Mouse (Mus musculus) erythroblast, adult 5-6 weeks (primary cell): Measurements from ENCODE around the gene Nudt4. TPM values are rescaled to one million over a fixed set of nuclear protein-coding genes. Genes with fewer than 3 reads are reported as not detected.
A peak's percentile ranks its signal among the peaks of the same experiment; 100 is the strongest.

ENCODE experiments used
- ATAC-seq: replicated peaks from 2 replicates; pipeline ENCODE4 v1.8.0; 2016; ENCODE audit warnings: moderate number of reproducible peaks, mild to moderate bottlenecking, moderate TSS enrichment, inconsistent platforms; ENCODE audit not compliant: poor library complexity, low FRiP score, severe bottlenecking
- total RNA-seq, 2 experiments: library from RNA; stranded (forward) in 1 of 2; stranded (reverse) in 1 of 2; fragments of 150-400 nt in 1 of 2; fragments of 200-764, 138-1000 nt in 1 of 2; gene quantifications; 2 replicates each; pipeline versions ENCODE4 v1.2.3 to v1.2.4; 2015 to 2017; ENCODE audit warnings: low replicate concordance in 2 of 2

Gene Nudt4
- total RNA-seq, 2 experiments from 2014 or later: 103 to 135 TPM

DNA sequence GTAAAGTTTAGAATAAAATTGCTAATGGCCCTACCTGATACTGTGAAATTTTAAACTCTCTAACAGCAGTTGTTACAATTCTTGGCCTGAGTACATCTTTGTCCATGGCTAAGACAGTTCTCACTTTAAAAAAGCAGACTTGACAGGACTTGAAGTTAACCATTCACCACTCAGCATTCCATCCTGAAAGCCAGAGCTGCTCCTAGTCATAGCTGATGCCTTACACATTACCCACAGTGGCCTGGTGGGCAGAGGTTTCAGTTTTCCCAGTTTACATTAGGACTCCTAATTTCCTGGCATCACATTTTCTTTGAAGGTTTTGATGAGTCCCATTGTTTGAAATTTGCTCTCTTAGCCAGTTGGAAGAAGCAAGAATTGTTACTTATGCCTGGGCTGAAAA is 19.9 kb downstream of the Nudt4 start:
- ATAC-seq: no peak

GRCm38 (mm10) chr10:95543377-95543776 is 20.6 kb downstream of the Nudt4 start:
- ATAC-seq: no peak

GRCm38 (mm10) chr10:95542916-95543315 is 21.0 kb downstream of the Nudt4 start:
- ATAC-seq: no peak

DNA sequence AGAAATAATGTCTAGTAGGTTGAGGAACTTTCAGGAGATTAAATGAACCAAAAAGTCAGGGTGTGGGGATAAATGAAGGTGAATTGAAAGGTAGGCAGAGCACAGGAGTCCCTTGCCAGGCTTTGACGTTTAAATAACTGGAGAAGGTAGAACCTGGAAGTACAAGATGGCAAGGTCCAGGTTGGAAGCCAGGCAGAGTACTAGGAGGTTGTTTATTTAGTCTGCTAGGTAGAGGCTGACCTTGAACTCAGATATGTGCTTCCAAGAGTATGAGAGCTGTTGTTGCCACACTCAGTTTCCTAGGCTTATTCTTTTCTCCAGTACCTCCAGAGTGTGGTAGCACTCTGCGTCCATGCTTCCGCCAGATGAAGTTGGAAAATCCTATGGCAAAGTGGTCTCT is 24.1 kb downstream of the Nudt4 start:
- no peak for ATAC-seq

DNA sequence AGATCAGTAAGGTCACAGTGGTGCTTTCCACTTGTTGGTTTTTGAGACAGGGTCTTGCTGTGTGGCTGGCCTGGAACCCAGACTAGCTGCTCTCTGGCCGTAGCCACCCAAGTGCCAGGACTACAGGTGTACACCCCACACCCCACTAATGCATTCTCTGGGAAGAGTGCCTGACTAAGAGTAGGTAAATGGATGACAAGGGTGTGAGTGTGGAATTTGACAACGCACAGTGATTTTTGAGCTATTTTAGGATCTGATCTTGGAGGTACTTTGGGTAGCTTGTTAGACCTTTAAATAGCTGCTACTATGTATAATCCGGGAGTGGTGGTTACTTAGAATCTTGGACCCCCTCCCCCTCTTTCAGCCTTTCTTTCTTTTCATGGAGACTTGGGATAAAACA is 24.7 kb downstream of the Nudt4 start:
- no peak for ATAC-seq

GRCm38 (mm10) chr10:95536222-95536541 is 27.8 kb downstream of the Nudt4 start:
- ATAC-seq: no peak

- ATAC-seq: no peak
Measured at GRCm38 (mm10) chr10:95535399-95536221, 28.3 kb downstream of the Nudt4 start.

GRCm38 (mm10) chr10:95533382-95533781 is 30.6 kb downstream of the Nudt4 start:
- no peak for ATAC-seq

- no peak for ATAC-seq
Measured at GRCm38 (mm10) chr10:95532916-95533315, 31.0 kb downstream of the Nudt4 start.

- ATAC-seq: no peak
Measured at GRCm38 (mm10) chr10:95530551-95531121, 33.3 kb downstream of the Nudt4 start.

DNA sequence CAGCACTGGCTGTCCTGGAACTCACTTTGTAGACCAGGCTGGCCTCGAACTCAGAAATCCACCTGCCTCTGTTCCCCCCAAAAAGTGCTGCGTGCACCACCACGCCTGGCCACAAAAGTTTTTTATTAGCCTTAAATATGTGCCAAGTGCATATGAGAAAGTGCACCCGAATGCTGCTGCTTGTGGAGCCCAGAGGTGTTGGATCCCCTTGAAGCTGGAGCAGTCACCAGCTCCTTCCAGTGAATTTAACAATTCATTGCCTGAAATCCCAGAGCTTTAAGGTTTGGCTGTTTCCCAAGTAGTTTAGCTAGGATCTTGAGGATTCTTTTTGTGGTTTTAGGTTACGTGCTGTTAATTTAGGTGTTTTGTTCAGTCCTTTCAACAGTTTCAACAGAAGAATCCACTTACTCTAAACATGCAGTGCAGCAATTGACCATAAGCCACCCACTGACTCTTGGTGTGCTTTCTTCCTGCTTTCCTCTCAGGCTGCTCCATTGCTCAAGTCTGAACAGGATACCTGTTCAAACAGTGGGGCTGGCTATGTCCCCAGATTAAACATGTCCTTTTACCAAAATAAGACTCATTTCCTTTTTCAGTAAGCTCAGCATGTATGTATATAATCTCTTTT is 37.3 kb downstream of the Nudt4 start:
- ATAC-seq: no peak

- ATAC-seq: no peak
Measured at GRCm38 (mm10) chr10:95525871-95526270, 38.1 kb downstream of the Nudt4 start.

DNA sequence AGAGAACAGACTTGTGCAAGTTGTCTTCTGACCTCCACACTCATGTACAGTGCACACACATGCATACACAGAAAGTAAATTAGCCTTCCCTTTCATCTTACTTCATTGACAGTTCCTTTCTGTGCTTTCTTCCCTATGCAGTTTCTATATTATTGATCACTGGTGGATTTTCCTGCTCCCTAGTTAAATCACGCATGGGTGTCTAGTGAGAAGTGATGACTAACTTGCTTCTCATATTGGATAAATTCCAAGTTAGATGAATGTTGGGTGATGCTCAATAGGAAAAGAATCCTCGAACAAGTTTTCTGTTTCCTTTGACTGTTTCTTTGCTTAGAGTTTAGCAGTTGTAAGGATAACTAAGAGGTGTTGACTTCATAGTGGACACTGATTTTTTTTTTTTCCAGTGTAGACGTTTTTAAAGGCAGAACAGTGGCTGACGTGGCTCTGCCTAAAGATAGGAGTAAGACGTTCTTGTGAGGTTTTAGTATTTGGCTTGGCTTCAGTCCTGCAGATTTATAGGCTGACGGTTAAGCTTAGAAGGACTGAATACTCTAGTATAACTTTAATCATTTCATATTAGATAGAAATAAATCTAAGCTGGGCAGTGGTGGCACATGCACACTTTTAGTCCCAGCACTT is 38.8 kb downstream of the Nudt4 start:
- ATAC-seq: no peak

GRCm38 (mm10) chr10:95517656-95518055 is 46.3 kb downstream of the Nudt4 start:
- no peak for ATAC-seq

DNA sequence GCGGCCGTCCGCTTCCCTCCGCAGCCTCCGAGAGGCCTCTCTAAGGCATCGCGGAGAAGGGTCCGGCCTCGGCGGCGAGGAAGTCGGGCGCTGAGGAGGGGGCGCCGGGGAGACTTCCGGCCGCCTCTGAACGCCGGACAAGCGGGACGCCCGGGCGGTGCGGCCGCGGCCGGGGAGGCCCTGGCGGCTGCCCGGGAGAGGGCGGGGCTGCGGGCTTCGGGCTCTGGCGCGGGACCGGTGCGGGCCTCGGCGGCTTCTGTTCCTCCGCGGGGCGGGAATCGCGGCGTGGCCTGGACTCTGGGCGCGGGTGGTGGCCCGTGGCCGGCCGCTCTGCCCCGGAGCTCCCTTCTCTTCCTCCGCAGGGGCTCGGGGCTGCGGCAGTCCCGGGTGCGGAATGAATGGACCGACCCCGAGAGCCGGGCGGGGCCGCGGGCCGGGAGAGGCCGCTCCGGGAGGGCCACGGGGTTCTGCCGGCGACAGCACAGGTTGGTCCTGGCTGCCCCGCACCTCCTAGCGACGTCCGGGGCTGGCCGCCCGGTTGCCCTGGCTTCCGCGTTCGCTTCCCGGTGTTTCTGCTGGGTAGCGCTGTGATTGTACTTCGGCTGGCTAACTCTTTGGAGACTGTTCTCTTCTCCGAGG is 48.5 kb downstream of the Nudt4 start:
- ATAC-seq: peak; percentile 66

- ATAC-seq: peak; percentile 89
Measured at GRCm38 (mm10) chr10:95514656-95515292, 49.2 kb downstream of the Nudt4 start, which contains the start of gene Ube2n. TSS of gene Ube2n (plus strand) at chr10:95515145.

DNA sequence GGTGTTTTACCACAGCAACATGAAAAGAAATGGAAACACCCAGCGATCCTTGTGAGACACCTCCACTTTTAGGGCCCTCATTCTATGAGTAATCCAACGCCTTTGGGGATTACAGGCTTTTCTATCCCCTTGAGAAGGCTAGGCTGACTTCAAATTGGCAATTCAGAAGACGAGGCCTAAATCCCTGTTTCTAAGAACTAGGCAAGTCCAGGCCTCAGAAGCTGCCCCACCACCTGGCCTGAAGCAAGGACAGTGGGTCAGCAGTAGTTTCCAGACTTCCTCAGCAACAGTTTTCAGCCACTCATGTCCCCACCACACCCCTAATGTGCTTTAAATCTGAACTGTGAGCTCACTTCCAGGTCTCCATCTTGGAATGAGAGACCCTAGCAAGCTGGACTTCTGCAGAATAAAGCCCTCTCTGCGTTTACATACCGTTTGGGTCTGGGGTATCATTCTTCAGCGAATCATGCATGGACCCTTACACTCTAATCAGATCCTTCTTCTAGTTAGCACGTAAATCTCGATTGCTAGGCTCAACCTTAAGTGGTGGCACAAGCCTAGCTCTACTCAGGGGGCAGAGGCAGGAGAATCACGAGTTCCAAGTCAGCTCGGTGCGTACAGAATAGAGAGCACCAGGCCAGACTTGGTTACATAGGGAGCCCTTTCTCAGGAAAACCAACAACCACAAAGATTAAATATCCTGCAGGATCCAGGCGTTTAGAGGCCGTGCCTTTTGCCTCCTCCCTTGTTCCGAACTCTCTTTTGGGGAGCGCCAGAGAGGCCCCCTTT is 50.0 kb downstream of the Nudt4 start:
- no peak for ATAC-seq

- ATAC-seq: no peak
Measured at GRCm38 (mm10) chr10:95512635-95513034, 51.3 kb downstream of the Nudt4 start.

GRCm38 (mm10) chr10:95509263-95509662 is 54.7 kb downstream of the Nudt4 start:
- ATAC-seq: no peak
